Mouse (Mus musculus) adrenal gland, adult 8-10 months (tissue): ENCODE data around the gene Arntl. TPM values are rescaled to one million over a fixed set of nuclear protein-coding genes. Genes with fewer than 3 reads are reported as not detected.

Source experiments
- DNase-seq: peaks from one replicate; pipeline ENCODE4 v3.0.0; 2022
- total RNA-seq, 4 experiments: library from RNA; stranded (reverse); gene quantifications; 2 replicates each; pipeline ENCODE4 v1.2.4; 2022

The Arntl gene
- 10 to 100 TPM in 3 of 4 experiments, 1 to 10 TPM in 1; 9.9 to 16.1 (median 11.2) TPM for total RNA-seq

- DNase-seq = peak; percentile 98
These were observed at the start of gene Arntl for GRCm38 (mm10) chr7:113206644-113207470. Gene Arntl, plus strand, starts transcription at chr7:113207465.

- no peak for DNase-seq
These were observed 46.1 kb upstream of the Arntl start for GRCm38 (mm10) chr7:113161077-113161698.

DNA sequence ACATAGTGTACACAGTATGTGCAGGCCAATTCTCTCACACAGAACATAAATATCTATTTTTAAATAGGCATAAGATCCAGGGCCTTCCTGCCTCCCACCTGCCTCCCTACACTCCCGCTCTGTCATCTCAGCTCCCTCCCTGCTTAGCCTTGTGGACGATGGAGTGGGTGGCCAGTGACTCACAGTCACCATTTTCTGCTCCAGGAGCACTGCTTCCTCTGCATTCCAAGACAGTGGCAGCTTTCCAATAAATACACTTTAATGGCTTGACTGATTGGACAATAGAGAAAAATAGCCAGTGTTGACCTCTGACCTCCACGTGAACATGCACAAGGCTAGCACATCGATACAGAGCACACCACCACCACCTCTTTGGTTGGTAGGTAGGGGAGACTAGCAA, 42.5 kb upstream of the Arntl start:
- no peak for DNase-seq

- no peak for DNase-seq
These were observed 40.2 kb upstream of the Arntl start for GRCm38 (mm10) chr7:113167092-113167491.

DNA sequence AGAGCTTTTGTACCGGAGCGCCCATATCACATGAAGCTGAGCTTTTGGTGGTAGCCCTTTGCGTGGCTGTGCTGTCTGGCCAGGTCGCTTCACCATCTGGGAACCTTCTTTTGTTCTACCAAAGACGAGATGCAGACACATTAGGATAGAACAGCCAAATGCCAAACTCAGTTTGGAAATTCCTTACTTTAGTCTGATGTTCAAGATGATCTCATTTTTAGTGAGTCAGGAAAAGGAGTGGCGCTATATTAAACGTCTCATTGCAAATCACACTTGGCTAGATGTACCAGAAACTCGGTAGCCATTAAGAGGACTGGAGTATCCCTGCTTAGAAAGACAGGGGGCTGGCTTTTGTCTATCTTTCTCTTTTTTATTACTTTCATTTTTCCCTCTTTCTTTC, 38.7 kb upstream of the Arntl start:
- DNase-seq = no peak

- peak; percentile 61 for DNase-seq
These were observed 34.8 kb upstream of the Arntl start for GRCm38 (mm10) chr7:113172425-113172824.

GRCm38 (mm10) chr7:113175481-113175880, 31.8 kb upstream of the Arntl start:
- DNase-seq = peak; percentile 37

DNA sequence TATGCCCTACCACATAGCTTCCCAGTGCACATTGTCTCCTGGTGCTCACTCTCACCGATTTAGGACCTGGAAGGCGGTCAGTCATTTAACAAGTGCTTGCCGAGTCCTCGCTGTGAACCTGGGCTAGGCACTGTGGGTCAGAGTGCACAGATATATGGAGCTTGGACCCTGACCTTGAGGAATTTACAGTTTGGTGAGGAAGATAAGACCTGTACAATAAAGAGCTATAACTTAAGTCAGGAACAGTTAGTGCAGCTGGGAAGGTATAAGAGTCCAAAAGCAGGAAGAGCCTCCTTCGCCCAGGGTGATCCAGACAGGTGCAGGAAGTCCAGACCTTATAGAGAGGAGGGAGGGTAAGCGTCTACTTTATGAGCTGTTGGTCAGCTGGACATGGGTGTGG, 29.2 kb upstream of the Arntl start:
- no peak for DNase-seq

- no peak for DNase-seq
These were observed 23.5 kb upstream of the Arntl start for GRCm38 (mm10) chr7:113183787-113184186.

- no peak for DNase-seq
These were observed 22.2 kb upstream of the Arntl start for GRCm38 (mm10) chr7:113185056-113185455.

GRCm38 (mm10) chr7:113186041-113186800, 21.0 kb upstream of the Arntl start:
- DNase-seq = peak; percentile 55

GRCm38 (mm10) chr7:113188091-113188490, 19.2 kb upstream of the Arntl start:
- DNase-seq = no peak

DNA sequence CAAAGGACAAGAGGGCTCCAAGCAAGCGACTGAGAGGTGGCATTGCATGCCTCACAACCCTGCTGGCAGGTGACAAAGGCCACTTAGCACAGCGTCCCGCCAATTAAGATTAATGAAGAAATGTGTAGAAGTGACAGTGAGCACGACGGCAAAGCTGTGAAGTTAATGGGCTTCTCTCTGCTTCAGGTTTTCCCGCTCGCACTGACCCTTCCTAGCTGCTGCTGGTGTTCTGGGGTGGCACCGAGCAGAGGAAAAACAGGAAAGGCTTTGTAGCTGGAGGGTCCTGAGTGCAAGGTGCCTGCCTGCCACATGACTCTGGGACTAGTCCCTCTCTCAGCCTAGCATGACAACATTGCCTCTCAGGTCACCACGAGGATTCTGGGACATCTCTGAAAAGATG, 18.7 kb upstream of the Arntl start:
- no peak for DNase-seq

DNA sequence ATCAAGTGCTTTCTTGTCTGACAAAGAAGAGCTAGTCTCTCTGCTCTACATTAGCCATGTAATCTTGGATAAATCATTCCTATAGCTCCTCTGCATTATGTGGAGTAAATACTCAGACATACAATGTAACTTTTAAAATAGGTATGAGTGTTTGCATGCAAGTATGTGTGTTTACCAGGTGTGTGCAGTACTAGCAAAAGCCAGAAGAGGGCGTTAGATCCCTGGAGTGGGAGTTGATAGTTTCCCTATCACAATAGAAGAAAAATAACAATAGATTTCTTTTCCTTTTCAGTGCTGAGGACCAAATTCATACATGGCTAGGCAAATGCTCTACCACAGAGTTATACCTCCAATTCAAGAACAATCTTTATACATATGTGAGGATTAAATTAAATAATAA, 15.5 kb upstream of the Arntl start:
- no peak for DNase-seq

DNA sequence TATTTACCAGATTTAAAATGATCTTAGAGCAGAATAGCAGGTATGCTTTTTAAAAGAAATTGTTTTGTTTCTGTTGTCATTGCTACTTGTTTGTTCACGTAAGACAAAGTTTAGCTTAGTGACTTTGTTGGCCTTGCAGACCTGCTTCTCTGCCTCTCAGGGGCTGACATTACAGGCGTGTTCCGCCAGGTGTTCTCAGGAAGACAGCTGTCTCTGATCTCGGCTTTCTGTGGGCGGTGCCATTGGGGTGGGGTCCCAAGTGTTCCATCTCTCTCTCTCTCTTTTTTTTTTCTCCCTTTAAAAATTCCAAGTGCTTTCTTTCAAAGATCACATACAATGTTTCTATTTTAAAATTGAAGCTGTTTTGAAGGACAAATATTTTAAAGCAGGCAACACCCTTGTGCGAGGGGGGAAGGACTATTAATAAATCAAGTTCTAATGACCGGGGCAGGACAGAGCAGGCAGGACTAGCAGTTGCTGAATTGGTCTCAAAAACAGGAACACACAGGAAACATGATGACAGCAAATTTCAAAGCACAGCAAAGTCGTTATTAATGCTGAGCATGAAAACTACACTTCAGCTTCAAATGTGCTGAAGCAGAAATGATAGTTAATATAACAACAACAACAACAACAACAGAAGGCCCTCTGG, 14.4 kb upstream of the Arntl start:
- DNase-seq = no peak

DNA sequence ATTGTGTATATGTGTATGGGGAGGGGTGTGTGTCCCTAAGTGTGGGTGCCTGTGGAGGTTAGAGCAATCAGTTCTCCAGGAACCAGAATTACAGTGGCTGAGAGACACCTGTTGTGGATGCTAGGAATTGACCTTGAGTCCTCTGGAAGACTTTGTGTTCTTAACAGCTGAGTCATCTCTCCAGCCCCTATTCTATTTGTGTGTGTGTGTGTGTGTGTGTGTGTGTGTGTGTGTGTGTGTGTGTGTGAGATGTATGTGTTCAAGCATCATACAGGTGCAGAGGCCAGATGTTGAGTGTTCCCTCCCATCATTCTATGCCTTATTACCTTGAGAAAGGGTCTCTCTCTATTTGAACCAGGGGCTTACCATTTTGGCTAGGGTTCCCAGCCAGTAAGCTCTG, 13.4 kb upstream of the Arntl start:
- DNase-seq = no peak

GRCm38 (mm10) chr7:113195271-113195670, 12.0 kb upstream of the Arntl start:
- DNase-seq = no peak

GRCm38 (mm10) chr7:113196171-113196570, 11.1 kb upstream of the Arntl start:
- no peak for DNase-seq

DNA sequence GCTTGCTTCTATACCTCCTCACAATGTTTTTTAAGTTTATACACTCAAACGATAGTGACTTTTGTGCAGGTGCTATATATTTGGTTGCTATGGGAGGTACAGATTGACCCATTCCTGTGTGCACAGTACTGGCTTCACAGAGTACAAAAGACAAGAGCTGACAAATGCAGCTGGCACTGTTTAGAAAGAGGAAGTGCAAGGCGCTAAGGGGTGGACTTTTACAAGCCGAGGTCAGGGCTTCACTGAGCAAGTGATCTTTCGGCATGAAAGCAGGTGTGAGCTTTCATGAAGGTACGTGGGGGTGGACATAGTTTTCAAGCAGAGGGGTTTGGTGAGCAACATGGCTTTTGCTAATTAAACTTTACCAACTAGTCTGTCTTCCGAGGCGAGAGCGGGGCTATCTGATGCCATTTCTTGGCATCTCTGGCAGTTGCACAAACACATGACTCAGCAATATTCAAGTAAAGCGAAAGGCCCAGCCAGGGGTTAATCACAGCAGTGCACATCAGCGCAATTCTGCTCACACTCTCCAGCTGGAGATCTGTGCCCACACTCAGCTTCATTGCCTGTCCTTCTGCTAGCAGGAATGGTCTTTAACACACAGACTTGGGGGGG, 10.0 kb upstream of the Arntl start:
- no peak for DNase-seq

GRCm38 (mm10) chr7:113201584-113201983, 5.7 kb upstream of the Arntl start:
- DNase-seq = no peak

GRCm38 (mm10) chr7:113207471-113208387, 464 bp downstream of the Arntl start:
- DNase-seq = peak; percentile 53
